Mouse (Mus musculus) midbrain, postnatal 0 days (tissue): ENCODE measurements around the gene Fam216b. TPM values are rescaled to one million over a fixed set of nuclear protein-coding genes. Genes with fewer than 3 reads are reported as not detected.
A peak's percentile ranks its signal among the peaks of the same experiment; 100 is the strongest.

ENCODE experiments used
- ATAC-seq: fragments of 200-750 bp; cut with Nextera tagmentation; 2 replicates; pipeline ENCODE4 v1.8.0; 2017; ENCODE audit warnings: moderate number of reproducible peaks, mild to moderate bottlenecking, moderate TSS enrichment, moderate library complexity; ENCODE audit not compliant: low FRiP score
- DNase-seq: peaks from one replicate; pipeline ENCODE4 v3.0.0-alpha.2; 2015; ENCODE audit warnings: low spot score
- H3K27ac ChIP-seq: fragments of 300-500 bp; sonication (generic); 2 replicates; pipeline ENCODE4 v1.5.1; 2014; ENCODE audit warnings: low read depth, mild to moderate bottlenecking, low read length, mixed read lengths
- H3K27me3 ChIP-seq: fragments of 300-500 bp; sonication (generic); 2 replicates; pipeline ENCODE4 v1.6.1; 2014; ENCODE audit warnings: low read length, control low read depth, mixed read lengths; ENCODE audit not compliant: insufficient read depth
- H3K36me3 ChIP-seq: fragments of 300-500 bp; sonication (generic); 2 replicates; pipeline ENCODE4 v1.6.1; 2014; ENCODE audit warnings: low read length, control low read depth, mixed read lengths; ENCODE audit not compliant: insufficient read depth
- H3K4me1 ChIP-seq: fragments of 300-500 bp; sonication (generic); 2 replicates; pipeline ENCODE4 v1.6.1; 2014; ENCODE audit warnings: mild to moderate bottlenecking, control low read depth, antibody characterized with exemption, low read length, mixed read lengths; ENCODE audit not compliant: insufficient read depth
- H3K4me2 ChIP-seq: fragments of 300-500 bp; sonication (generic); 2 replicates; pipeline ENCODE4 v1.6.1; 2014; ENCODE audit warnings: low read depth, mild to moderate bottlenecking, low read length, mixed read lengths; ENCODE audit not compliant: poor library complexity, severe bottlenecking
- H3K4me3 ChIP-seq: fragments of 300-500 bp; sonication (generic); 2 replicates; pipeline ENCODE4 v1.5.1; 2014; ENCODE audit warnings: low read depth, mild to moderate bottlenecking, low read length, moderate library complexity
- H3K9ac ChIP-seq: fragments of 300-500 bp; sonication (generic); replicated peaks from 2 replicates; pipeline ENCODE4 v1.6.1; 2014; ENCODE audit warnings: mild to moderate bottlenecking, low read length, moderate library complexity, mixed read lengths; ENCODE audit not compliant: poor library complexity, severe bottlenecking
- H3K9me3 ChIP-seq: fragments of 300-500 bp; sonication (generic); 2 replicates; pipeline ENCODE4 v1.6.1; 2016; ENCODE audit warnings: low read length, control low read depth
- CTCF ChIP-seq: IDR thresholded peaks from 2 replicates; pipeline ENCODE4 v1.5.1; 2016; ENCODE audit warnings: antibody characterized with exemption, mild to moderate bottlenecking
- WGBS: fragments of 180-500 bp; shearing (Covaris S2); extraction: QIAGEN DNeasy Blood & Tissue Kit; methylation state at CpG from one replicate; pipeline ENCODE4 v1.1.7; 2014; 5-methylcytosine and 5-hydroxymethylcytosine counted together
- polyA plus RNA-seq: library from polyadenylated mRNA; unstranded; fragments of >200 nt; fragmentation: Nextera tagmentation; extraction: Ambion mirVana; gene quantifications from 2 replicates; pipeline ENCODE4 v1.2.1, GENCODE M21; 2015
- total RNA-seq: library from RNA; depleted of rRNA; stranded (reverse); fragments of >200 nt; gene quantifications from 2 replicates; pipeline ENCODE4 v1.2.3, GENCODE M21; 2014

The Fam216b gene
- total and polyA plus RNA-seq, 2 experiments from 2014 or later, result 4.8 to 5.7 TPM

DNA sequence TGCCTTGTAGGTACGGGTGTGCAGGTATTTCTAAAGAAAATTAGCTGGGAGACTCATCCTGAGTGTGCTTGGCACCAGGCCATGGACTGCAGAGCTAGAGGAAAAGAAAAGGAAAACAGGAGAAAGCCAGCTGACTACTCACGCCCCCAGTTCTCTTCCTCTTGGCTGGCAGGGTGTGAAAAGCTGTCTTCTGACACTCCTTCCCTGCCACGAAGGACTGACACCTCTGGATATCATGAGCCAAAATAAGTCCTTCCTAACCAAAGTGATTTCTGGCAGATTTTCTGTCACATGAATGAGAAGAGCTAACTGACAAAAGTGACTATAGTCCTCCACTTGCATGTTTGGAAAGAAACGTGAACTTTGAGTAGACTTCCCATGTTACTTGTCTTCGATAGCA, 5.3 kb downstream of the Fam216b start:
- Histone ChIP-seq H3K27ac (no peak overlapping the region), H3K36me3 (no peaks in the 10 kb centered on the region), H3K4me3 (no peak overlapping the region), H3K27me3 (no peaks in the 10 kb centered on the region), H3K4me1 (no peaks in the 10 kb centered on the region), H3K9me3 (no peaks in the 10 kb centered on the region), H3K9ac (no peak overlapping the region), H3K4me2 (no peak overlapping the region)
- 84% methylated on average over 5 of the region's 5 CpGs for WGBS
- TF ChIP-seq CTCF, result no peak
- DNase-seq, result no peak
- no peak for ATAC-seq

GRCm38 (mm10) chr14:78077508-78077907, 11.3 kb downstream of the Fam216b start:
- ATAC-seq (no peak), DNase-seq (no peak)
- Histone ChIP-seq H3K4me2 (no peak overlapping the region), H3K9me3 (no peaks in the 10 kb centered on the region), H3K9ac (no peak overlapping the region), H3K4me3 (no peak overlapping the region), H3K36me3 (no peaks in the 10 kb centered on the region), H3K27me3 (no peaks in the 10 kb centered on the region), H3K27ac (no peak overlapping the region), H3K4me1 (no peaks in the 10 kb centered on the region)
- 76% methylated on average over 2 of the region's 2 CpGs for WGBS
- no peak for TF ChIP-seq CTCF

- Histone ChIP-seq H3K4me3 (no peak overlapping the region), H3K36me3 (no peaks in the 10 kb centered on the region), H3K27me3 (no peaks in the 10 kb centered on the region), H3K27ac (no peak overlapping the region), H3K9ac (no peak overlapping the region), H3K4me1 (no peaks in the 10 kb centered on the region), H3K9me3 (no peaks in the 10 kb centered on the region), H3K4me2 (no peak overlapping the region)
- ATAC-seq, result no peak
- no peak for TF ChIP-seq CTCF
- no peak for DNase-seq
- 87% methylated on average over 9 of the region's 9 CpGs for WGBS
Observed at GRCm38 (mm10) chr14:78065938-78066710, 22.7 kb downstream of the Fam216b start.

DNA sequence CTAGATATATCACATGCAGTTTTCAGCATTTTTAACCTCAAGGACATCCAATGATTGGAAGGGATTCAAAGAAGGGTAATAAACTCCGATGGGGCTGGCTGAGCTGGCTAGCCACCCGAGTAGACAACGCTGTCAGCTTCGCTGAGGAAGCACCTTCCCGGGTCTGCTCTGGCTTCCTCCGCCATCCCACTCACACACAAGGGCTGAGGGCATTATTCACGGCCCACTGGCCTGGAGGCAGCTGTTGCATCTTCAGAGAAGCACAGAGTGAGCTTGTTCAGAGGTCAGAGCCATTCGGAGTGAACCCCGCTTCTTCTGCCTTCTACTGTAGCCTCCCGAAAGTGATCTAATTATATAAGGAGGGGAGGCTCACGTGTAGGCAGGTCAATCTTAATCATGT, 26.3 kb downstream of the Fam216b start:
- H3K4me3 ChIP-seq, result no peak overlapping the region
- WGBS, result 89% methylated on average over 11 of the region's 11 CpGs
- no peaks in the 10 kb centered on the region for H3K36me3 ChIP-seq
- H3K9ac ChIP-seq, result no peak overlapping the region
- TF ChIP-seq CTCF, result no peak
- peaks cover 5% of the 10 kb centered on the region; the same call in 1 of the 2 replicates for H3K4me1 ChIP-seq
- ATAC-seq, result no peak
- H3K27ac ChIP-seq, result no peak overlapping the region
- H3K4me2 ChIP-seq, result no peak overlapping the region
- DNase-seq, result no peak
- H3K9me3 ChIP-seq, result no peaks in the 10 kb centered on the region
- no peaks in the 10 kb centered on the region for H3K27me3 ChIP-seq

- Histone ChIP-seq H3K4me1 (peaks cover 5% of the 10 kb centered on the region; the same call in 1 of the 2 replicates), H3K27me3 (no peaks in the 10 kb centered on the region), H3K36me3 (no peaks in the 10 kb centered on the region), H3K9me3 (no peaks in the 10 kb centered on the region), H3K9ac (no peak overlapping the region), H3K4me2 (no peak overlapping the region), H3K27ac (no peak overlapping the region), H3K4me3 (no peak overlapping the region)
- WGBS, result 76% methylated on average over 6 of the region's 6 CpGs
- TF ChIP-seq CTCF, result no peak
- ATAC-seq, result no peak
- no peak for DNase-seq
Observed at GRCm38 (mm10) chr14:78060609-78060951, 28.2 kb downstream of the Fam216b start.

GRCm38 (mm10) chr14:78059878-78060608, 28.8 kb downstream of the Fam216b start:
- H3K4me2 ChIP-seq, result peak overlapping the region; percentile 20; the same call in 1 of the 2 replicates
- no peaks in the 10 kb centered on the region for H3K9me3 ChIP-seq
- DNase-seq, result peak; percentile 62
- TF ChIP-seq CTCF, result no peak
- H3K9ac ChIP-seq, result no peak overlapping the region
- no peak for ATAC-seq
- H3K4me1 ChIP-seq, result peaks cover 5% of the 10 kb centered on the region; the same call in 1 of the 2 replicates
- H3K4me3 ChIP-seq, result no peak overlapping the region
- 43% methylated on average over 9 of the region's 9 CpGs for WGBS
- H3K27ac ChIP-seq, result no peak overlapping the region
- no peaks in the 10 kb centered on the region for H3K36me3 ChIP-seq
- H3K27me3 ChIP-seq, result no peaks in the 10 kb centered on the region
